Mouse (Mus musculus): ENCODE data around the gene Tnfrsf14. TPM values are rescaled to one million over a fixed set of nuclear protein-coding genes. Genes with fewer than 3 reads are reported as not detected.

The Tnfrsf14 gene
- polyA plus RNA-seq, 1 experiment from 2014 or later = 62.9 TPM

DNA sequence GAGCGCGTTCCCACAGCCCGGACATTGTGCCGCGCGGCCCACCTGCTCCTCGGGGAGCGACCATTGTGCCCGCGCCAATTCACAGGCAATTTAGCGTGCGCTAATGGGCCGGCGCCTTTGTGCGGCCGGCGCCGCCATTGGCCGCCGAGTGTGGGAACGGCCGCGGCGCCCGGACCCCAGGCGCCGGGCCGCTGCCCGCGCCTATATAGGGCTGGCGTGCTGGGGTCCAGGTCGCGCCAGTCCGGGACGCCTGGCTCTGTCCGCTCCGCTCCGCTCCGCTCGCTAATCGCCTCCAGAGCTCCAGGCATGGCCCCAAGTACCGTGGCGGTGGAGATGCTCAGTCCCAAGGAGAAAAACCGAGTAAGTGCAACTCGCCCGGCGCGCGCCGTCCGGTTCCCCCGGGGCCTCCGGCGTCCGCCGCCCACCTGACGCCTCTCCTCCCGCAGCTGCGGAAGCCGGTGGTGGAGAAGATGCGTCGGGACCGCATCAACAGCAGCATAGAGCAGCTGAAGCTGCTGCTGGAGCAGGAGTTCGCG, 32.4 kb upstream of the Tnfrsf14 start, which contains the start of gene Hes5:
Gene Hes5, plus strand, starts transcription at position 234 of the 536 bp plus-strand sequence.
- ATAC-seq = no peak
- peak within 1 kb of the TSS; percentile 24; the same call in 1 of the 2 replicates for H3K9ac ChIP-seq
- H3K9me3 ChIP-seq (replicated peaks) = no peaks in the 10 kb centered on the region
- 2% methylated on average over 65 of the region's 65 CpGs for WGBS (ENCODE audit: insufficient replicate concordance)
- peaks cover 5% of the 10 kb centered on the region for H3K36me3 ChIP-seq
- no peak within 1 kb of the TSS for H3K27ac ChIP-seq
- peaks cover 80% of the 10 kb centered on the region for H3K27me3 ChIP-seq (replicated peaks)
- peak within 1 kb of the TSS; percentile 63 for H3K4me2 ChIP-seq
- H3K4me3 ChIP-seq = peak within 1 kb of the TSS; percentile 45
- peaks cover 49% of the 10 kb centered on the region for H3K4me1 ChIP-seq

DNA sequence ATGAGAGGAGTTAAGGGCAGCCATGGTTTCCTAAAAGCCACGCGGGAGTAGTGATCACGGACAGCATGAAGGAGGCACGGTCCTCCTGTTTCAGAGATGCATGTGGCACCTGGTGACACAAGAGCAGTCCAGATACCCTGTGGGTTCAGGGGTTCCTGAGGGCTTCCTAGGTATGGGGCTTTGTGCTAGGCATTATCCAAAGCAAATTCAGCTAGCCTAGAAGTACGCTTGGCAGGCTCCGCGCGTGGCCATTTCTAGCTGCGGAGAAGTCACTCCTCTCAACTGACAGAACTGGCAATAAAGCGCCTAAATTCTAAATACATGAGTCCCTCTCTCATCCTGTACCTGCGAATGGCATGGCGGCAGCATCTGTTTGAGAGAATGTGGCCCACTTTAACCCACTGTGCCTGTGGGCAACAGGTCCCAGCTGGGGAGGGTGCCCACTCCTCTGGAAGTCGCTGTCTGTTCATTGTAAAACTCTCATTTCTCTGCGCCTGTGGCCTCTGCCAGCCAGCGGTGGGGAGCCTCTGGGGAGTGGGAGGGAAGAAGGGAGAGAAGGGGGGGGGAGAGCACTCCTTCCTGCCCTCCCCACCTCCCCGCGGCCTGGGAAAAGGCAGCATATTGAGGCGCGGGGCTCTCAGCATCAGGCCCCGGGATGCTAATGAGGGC, 31.8 kb upstream of the Tnfrsf14 start:
- Histone ChIP-seq H3K27ac (no peak overlapping the region), H3K9ac (no peak overlapping the region), H3K27me3 (replicated peaks) (peaks cover 86% of the 10 kb centered on the region), H3K4me2 (peak overlapping the region; percentile 63), H3K4me1 (peaks cover 43% of the 10 kb centered on the region), H3K9me3 (replicated peaks) (no peaks in the 10 kb centered on the region), H3K36me3 (0 out of 2 replicates have a peak, but pooled peaks cover under 1% of the 10 kb centered on the region), H3K4me3 (peak overlapping the region; percentile 45)
- WGBS (ENCODE audit: insufficient replicate concordance) = 17% methylated on average over 20 of the region's 20 CpGs
- ATAC-seq = no peak

- Histone ChIP-seq H3K9me3 (replicated peaks) (no peaks in the 10 kb centered on the region), H3K36me3 (no peaks in the 10 kb centered on the region), H3K4me2 (peak overlapping the region; percentile 39; the same call in 1 of the 2 replicates), H3K9ac (no peak overlapping the region), H3K27ac (no peak overlapping the region), H3K4me3 (peak overlapping the region; percentile 9; the same call in 1 of the 2 replicates), H3K4me1 (peaks cover 36% of the 10 kb centered on the region), H3K27me3 (replicated peaks) (peaks cover 100% of the 10 kb centered on the region)
- no peak for ATAC-seq
- 10% methylated on average over 8 of the region's 8 CpGs for WGBS (ENCODE audit: insufficient replicate concordance)
Measured at GRCm38 (mm10) chr4:154958621-154959020, 30.3 kb upstream of the Tnfrsf14 start.

DNA sequence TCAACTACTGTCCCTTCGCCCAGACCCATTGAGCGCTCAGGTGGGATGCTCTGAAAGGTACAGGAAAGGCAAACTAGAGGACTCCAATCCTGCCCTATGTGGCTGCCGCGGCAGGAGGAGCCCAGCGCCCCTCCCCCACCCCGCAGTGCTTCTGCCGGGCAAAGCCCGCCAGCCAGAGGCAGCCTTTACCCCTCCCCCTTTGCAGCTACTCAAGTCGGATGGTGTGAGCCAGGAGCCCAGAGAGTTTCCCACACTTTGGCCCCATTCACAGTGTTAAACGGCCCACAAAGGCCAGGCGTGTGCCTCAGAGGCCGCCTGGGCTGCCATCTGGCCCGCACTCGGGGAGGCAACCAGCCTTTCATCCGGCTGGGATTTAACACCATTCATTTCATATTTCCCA, 29.8 kb upstream of the Tnfrsf14 start:
- H3K9me3 ChIP-seq (replicated peaks) = no peaks in the 10 kb centered on the region
- ATAC-seq = no peak
- H3K4me1 ChIP-seq = peaks cover 32% of the 10 kb centered on the region
- no peak overlapping the region for H3K9ac ChIP-seq
- H3K4me3 ChIP-seq = peak overlapping the region; percentile 9; the same call in 1 of the 2 replicates
- H3K36me3 ChIP-seq = no peaks in the 10 kb centered on the region
- H3K4me2 ChIP-seq = peak overlapping the region; percentile 39
- WGBS (ENCODE audit: insufficient replicate concordance) = 3% methylated on average over 15 of the region's 15 CpGs
- H3K27me3 ChIP-seq (replicated peaks) = peaks cover 100% of the 10 kb centered on the region
- no peak overlapping the region for H3K27ac ChIP-seq

- ATAC-seq = no peak
- 41% methylated on average over 13 of the region's 13 CpGs for WGBS (ENCODE audit: insufficient replicate concordance)
- no peak overlapping the region for H3K27ac ChIP-seq
- H3K4me1 ChIP-seq = peaks cover 27% of the 10 kb centered on the region
- H3K9ac ChIP-seq = no peak overlapping the region
- no peaks in the 10 kb centered on the region for H3K9me3 ChIP-seq (replicated peaks)
- no peaks in the 10 kb centered on the region for H3K36me3 ChIP-seq
- H3K27me3 ChIP-seq (replicated peaks) = peaks cover 100% of the 10 kb centered on the region
- no peak overlapping the region for H3K4me2 ChIP-seq
- no peak overlapping the region for H3K4me3 ChIP-seq
Measured at GRCm38 (mm10) chr4:154957289-154957993, 29.1 kb upstream of the Tnfrsf14 start.

DNA sequence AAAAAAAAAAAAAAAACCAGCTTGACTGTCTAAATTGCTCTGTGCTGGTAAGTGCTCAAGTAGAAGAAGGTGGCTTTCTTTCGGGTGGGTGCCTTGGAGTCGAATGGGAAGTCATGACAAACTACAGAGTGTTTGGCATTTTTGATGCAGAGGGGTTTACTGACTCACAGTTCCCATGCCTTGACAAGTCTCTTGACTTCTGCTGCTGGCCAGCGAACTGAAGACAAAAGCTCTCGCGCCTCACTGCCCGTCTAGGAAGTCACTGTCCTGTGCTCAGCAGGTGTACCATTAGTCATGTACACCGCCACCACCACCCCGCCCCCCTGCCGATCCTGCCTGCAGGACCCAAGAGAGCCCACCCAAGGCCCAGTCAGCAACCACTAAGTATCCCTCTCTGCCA, 28.2 kb upstream of the Tnfrsf14 start:
- peaks cover 100% of the 10 kb centered on the region for H3K27me3 ChIP-seq (replicated peaks)
- ATAC-seq = no peak
- no peak overlapping the region for H3K4me3 ChIP-seq
- peaks cover 22% of the 10 kb centered on the region for H3K4me1 ChIP-seq
- H3K27ac ChIP-seq = no peak overlapping the region
- no peaks in the 10 kb centered on the region for H3K9me3 ChIP-seq (replicated peaks)
- 36% methylated on average over 9 of the region's 9 CpGs for WGBS (ENCODE audit: insufficient replicate concordance)
- H3K9ac ChIP-seq = 0 out of 2 replicates have a peak overlapping the region, but pooled peaks have one; percentile 24
- H3K4me2 ChIP-seq = no peak overlapping the region
- no peaks in the 10 kb centered on the region for H3K36me3 ChIP-seq

GRCm38 (mm10) chr4:154952461-154953241, 24.3 kb upstream of the Tnfrsf14 start:
- H3K9ac ChIP-seq = no peak overlapping the region
- H3K4me2 ChIP-seq = no peak overlapping the region
- no peaks in the 10 kb centered on the region for H3K36me3 ChIP-seq
- H3K4me1 ChIP-seq = no peaks in the 10 kb centered on the region
- 4% methylated on average over 26 of the region's 26 CpGs for WGBS (ENCODE audit: insufficient replicate concordance)
- H3K27me3 ChIP-seq (replicated peaks) = peaks cover 98% of the 10 kb centered on the region
- ATAC-seq = no peak
- no peak overlapping the region for H3K4me3 ChIP-seq
- H3K27ac ChIP-seq = no peak overlapping the region
- H3K9me3 ChIP-seq (replicated peaks) = no peaks in the 10 kb centered on the region

- Histone ChIP-seq H3K9ac (no peak overlapping the region), H3K36me3 (no peaks in the 10 kb centered on the region), H3K4me3 (no peak overlapping the region), H3K27me3 (replicated peaks) (peaks cover 92% of the 10 kb centered on the region), H3K4me1 (peaks cover 5% of the 10 kb centered on the region; the same call in 1 of the 2 replicates), H3K4me2 (no peak overlapping the region), H3K9me3 (replicated peaks) (no peaks in the 10 kb centered on the region), H3K27ac (no peak overlapping the region)
- ATAC-seq = no peak
- WGBS (ENCODE audit: insufficient replicate concordance) = 10% methylated on average over 16 of the region's 16 CpGs
Measured at GRCm38 (mm10) chr4:154949589-154949982, 21.2 kb upstream of the Tnfrsf14 start.

GRCm38 (mm10) chr4:154948940-154949588, 20.7 kb upstream of the Tnfrsf14 start:
- 58% methylated on average over 6 of the region's 6 CpGs for WGBS (ENCODE audit: insufficient replicate concordance)

DNA sequence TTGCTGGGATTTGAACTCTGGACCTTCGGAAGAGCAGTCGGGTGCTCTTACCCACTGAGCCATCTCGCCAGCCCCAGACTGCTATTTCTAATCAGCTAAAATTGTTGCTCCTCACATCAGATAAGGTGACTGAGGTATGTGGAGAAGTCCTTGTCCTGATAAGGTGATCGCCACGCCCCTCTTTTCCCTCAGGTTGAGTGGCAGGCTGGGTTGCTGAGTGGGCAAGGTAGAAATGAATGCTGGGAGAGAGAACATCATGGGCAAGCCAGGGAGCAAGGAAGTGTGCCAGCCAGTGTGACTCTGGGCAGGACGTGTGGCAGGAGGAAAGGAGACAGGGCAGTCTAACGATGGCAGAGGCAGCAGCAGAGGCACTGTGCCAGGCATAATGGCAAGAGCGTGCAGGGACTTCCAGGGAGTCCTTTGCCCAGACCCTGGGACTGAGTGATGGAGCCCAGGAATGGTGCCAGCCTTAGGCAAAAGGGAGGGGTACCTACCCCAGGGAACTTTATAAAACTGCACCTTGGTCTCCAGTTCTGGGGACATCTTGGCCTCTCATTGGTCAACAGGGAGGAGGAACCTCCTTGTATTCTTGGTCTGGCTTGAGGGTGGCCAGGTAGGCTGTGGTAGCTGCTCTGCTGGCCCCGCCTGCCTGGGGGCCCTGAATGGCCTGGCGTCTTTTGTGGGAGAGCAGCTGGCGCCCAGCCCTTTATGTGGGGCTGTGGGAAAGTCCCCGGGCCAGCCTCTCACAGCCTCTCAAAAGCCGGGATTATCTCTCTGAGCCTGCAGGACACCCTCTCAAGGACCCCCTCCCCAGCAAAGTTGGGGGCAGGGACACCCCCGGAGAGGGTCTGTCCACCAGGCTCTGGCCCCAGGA, 19.9 kb upstream of the Tnfrsf14 start:
- H3K4me1 ChIP-seq = peaks cover 14% of the 10 kb centered on the region
- no peak overlapping the region for H3K9ac ChIP-seq
- no peak overlapping the region for H3K4me3 ChIP-seq
- H3K36me3 ChIP-seq = no peaks in the 10 kb centered on the region
- no peaks in the 10 kb centered on the region for H3K9me3 ChIP-seq (replicated peaks)
- no peak for ATAC-seq
- H3K27ac ChIP-seq = no peak overlapping the region
- H3K27me3 ChIP-seq (replicated peaks) = peaks cover 81% of the 10 kb centered on the region
- no peak overlapping the region for H3K4me2 ChIP-seq
- WGBS (ENCODE audit: insufficient replicate concordance) = 43% methylated on average over 14 of the region's 14 CpGs

More at GRCm38 (mm10) chr4:154948940-154949588, 20.7 kb upstream of the Tnfrsf14 start:
- Histone ChIP-seq H3K36me3 (no peaks in the 10 kb centered on the region), H3K4me3 (no peak overlapping the region), H3K9ac (no peak overlapping the region), H3K4me1 (peaks cover 7% of the 10 kb centered on the region), H3K4me2 (no peak overlapping the region), H3K27me3 (replicated peaks) (peaks cover 87% of the 10 kb centered on the region), H3K9me3 (replicated peaks) (no peaks in the 10 kb centered on the region), H3K27ac (no peak overlapping the region)
- ATAC-seq = no peak
